Mouse (Mus musculus) lung, postnatal 0 days (tissue): Measurements from ENCODE around the gene Otp. TPM values are rescaled to one million over a fixed set of nuclear protein-coding genes. Genes with fewer than 3 reads are reported as not detected.

Experiments
- ATAC-seq: fragments of 200-750 bp; cut with Nextera tagmentation; 2 replicates; pipeline ENCODE4 v1.8.0; 2017; ENCODE audit warnings: moderate library complexity
- DNase-seq: peaks from one replicate; pipeline ENCODE4 v3.0.0-alpha.2; 2016; ENCODE audit warnings: low spot score
- H3K27ac ChIP-seq: fragments of 300-500 bp; sonication (generic); 2 replicates; pipeline ENCODE4 v1.5.1; 2014; ENCODE audit warnings: antibody characterized with exemption, mild to moderate bottlenecking, low read length, mixed read lengths
- H3K27me3 ChIP-seq: fragments of 300-500 bp; sonication (generic); replicated peaks from 2 replicates; pipeline ENCODE4 v1.6.1; 2014; ENCODE audit warnings: low read length, mixed read lengths; ENCODE audit not compliant: insufficient read depth
- H3K36me3 ChIP-seq: fragments of 300-500 bp; sonication (generic); 2 replicates; pipeline ENCODE4 v1.6.1; 2014; ENCODE audit warnings: low read length, mixed read lengths; ENCODE audit not compliant: insufficient read depth
- H3K4me1 ChIP-seq: fragments of 300-500 bp; sonication (generic); 2 replicates; pipeline ENCODE4 v1.6.1; 2014; ENCODE audit warnings: antibody characterized with exemption, low read depth, low read length, mixed read lengths; ENCODE audit not compliant: insufficient read depth
- H3K4me2 ChIP-seq: fragments of 300-500 bp; sonication (generic); replicated peaks from 2 replicates; pipeline ENCODE4 v1.6.1; 2014; ENCODE audit warnings: low read depth, mild to moderate bottlenecking, low read length, moderate library complexity, mixed read lengths
- H3K4me3 ChIP-seq: fragments of 300-500 bp; sonication (generic); 2 replicates; pipeline ENCODE4 v1.5.1; 2014; ENCODE audit warnings: low read depth, low read length
- H3K9ac ChIP-seq: fragments of 300-500 bp; sonication (generic); replicated peaks from 2 replicates; pipeline ENCODE4 v1.6.1; 2014; ENCODE audit warnings: low read depth, mild to moderate bottlenecking
- H3K9me3 ChIP-seq: fragments of 300-500 bp; sonication (generic); 2 replicates; pipeline ENCODE4 v1.6.1; 2016; ENCODE audit warnings: low read length, mixed read lengths
- CTCF ChIP-seq: IDR thresholded peaks from 2 replicates; pipeline ENCODE4 v1.5.1; 2016; ENCODE audit warnings: antibody characterized with exemption, mild to moderate bottlenecking
- EP300 ChIP-seq: IDR thresholded peaks from 2 replicates; pipeline ENCODE4 v1.6.1; 2016; ENCODE audit warnings: antibody characterized with exemption, mild to moderate bottlenecking, control low read depth
- WGBS: fragments of 180-500 bp; shearing (Covaris S2); extraction: QIAGEN DNeasy Blood & Tissue Kit; methylation state at CpG from one replicate; pipeline ENCODE4 v1.1.7; 2014; 5-methylcytosine and 5-hydroxymethylcytosine counted together
- polyA plus RNA-seq: library from polyadenylated mRNA; unstranded; fragments of >200 nt; fragmentation: Nextera tagmentation; extraction: Ambion mirVana; gene quantifications from 2 replicates; pipeline ENCODE4 v1.2.1, GENCODE M21; 2015

The Otp gene
- polyA plus RNA-seq, 1 experiment from 2014 or later, result not detected

DNA sequence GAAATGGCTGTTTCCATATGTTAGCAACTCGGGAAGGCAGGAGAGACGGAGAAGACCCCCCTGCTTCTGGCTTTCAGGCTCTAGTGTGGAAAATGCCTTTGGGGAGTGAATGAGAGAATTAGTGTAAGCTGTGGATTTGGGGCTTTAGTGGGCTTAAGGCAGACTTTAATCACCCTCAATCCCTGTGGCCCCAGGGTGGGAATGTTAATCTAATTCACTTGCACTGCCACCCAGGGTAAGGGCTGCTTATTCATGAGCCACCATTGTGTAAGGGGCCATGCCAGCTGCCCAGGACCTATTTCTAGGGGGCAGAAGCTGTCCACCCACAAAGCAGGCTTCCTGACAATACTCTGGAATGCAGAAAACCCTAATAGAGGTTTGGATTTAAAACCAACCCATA is 8.5 kb upstream of the Otp start:
- Histone ChIP-seq H3K27me3 (peaks cover 46% of the 10 kb centered on the region), H3K9ac (no peak overlapping the region), H3K36me3 (no peaks in the 10 kb centered on the region), H3K4me1 (no peaks in the 10 kb centered on the region), H3K27ac (no peak overlapping the region), H3K4me2 (no peak overlapping the region), H3K9me3 (no peaks in the 10 kb centered on the region), H3K4me3 (no peak overlapping the region)
- no peak for ATAC-seq
- WGBS, result 15% methylated on average over 2 of the region's 2 CpGs
- no peak for DNase-seq
- no peak for TF ChIP-seq EP300
- TF ChIP-seq CTCF, result no peak

DNA sequence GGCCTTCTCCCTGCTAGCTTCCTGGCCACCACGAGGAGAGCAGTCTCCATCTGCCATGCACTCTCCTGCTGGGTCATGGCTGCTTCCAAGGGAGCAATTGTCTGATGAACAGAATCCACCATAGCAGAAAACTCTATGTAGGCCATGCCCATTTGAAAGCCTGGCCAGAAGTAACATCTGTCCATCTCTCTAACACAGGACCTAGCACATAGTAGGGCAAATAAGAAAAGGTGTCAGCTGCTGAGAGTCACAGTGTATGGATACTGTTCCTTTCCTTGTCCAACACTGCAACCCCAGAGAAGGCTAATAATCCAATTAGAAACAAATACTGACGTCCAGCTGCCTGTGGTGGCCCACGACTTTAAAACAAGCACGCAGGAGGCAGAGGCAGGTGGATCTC is 7.6 kb upstream of the Otp start:
- Histone ChIP-seq H3K36me3 (no peaks in the 10 kb centered on the region), H3K27me3 (peaks cover 55% of the 10 kb centered on the region), H3K4me2 (no peak overlapping the region), H3K9me3 (no peaks in the 10 kb centered on the region), H3K4me3 (no peak overlapping the region), H3K4me1 (no peaks in the 10 kb centered on the region), H3K9ac (no peak overlapping the region), H3K27ac (no peak overlapping the region)
- WGBS, result 54% methylated on average over 4 of the region's 4 CpGs
- ATAC-seq, result no peak
- no peak for DNase-seq
- TF ChIP-seq CTCF, result no peak
- TF ChIP-seq EP300, result no peak

DNA sequence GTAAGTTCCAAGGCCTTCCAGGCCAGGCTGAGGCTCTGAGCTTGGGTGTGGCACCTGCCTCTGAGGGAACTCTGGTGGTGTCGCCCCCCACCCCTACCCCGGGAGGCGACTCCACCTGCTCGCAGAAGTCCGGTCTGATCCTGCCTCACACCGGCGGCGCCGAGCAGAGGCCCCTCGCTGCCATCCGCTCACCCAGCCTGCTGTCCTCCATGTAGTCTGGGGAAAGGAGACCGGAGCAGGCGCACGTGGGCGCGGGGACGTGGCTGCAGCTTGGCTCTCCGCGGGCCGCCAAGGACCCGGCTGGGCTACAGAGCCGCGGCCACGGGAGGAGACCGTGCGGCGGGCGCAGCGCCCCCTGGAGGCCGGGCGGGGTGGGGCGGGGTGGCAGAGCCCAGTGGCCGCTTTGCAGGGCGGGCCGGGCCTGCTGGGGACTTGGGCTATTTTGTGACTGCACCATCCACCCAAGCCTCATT is 6.9 kb upstream of the Otp start:
- DNase-seq (peak; percentile 59), ATAC-seq (peak; percentile 83)
- H3K36me3 ChIP-seq, result no peaks in the 10 kb centered on the region
- H3K4me3 ChIP-seq, result peak overlapping the region; percentile 14
- peak overlapping the region; percentile 36 for H3K4me2 ChIP-seq
- H3K4me1 ChIP-seq, result no peaks in the 10 kb centered on the region
- 1% methylated on average over 30 of the region's 35 CpGs for WGBS
- no peaks in the 10 kb centered on the region for H3K9me3 ChIP-seq
- H3K27ac ChIP-seq, result no peak overlapping the region
- peaks cover 60% of the 10 kb centered on the region for H3K27me3 ChIP-seq
- TF ChIP-seq CTCF, result peak; percentile 75
- no peak for TF ChIP-seq EP300
- H3K9ac ChIP-seq, result no peak overlapping the region

DNA sequence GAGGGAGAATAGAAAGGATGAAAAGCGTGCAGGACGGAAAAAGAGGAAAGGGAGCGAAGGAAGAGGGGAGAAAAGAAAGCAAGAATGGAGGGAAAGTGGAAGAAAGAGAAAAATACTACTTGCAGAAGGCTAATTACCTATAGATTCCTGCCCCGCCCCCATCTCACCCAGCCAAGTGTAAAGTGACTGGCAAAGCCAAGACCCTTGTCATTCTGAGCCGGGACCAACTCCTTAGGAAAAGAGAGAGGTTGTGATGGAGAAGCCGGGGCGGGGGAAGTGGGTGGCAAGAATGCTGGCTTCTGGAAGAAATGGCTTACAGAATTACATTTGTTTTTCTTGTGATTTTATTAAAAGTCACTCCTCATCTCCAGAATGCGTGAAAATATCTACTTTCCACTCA is 5.9 kb upstream of the Otp start:
- WGBS, result 5% methylated on average over 8 of the region's 8 CpGs
- Histone ChIP-seq H3K4me3 (peak overlapping the region; percentile 14; the same call in 1 of the 2 replicates), H3K9ac (no peak overlapping the region), H3K27ac (no peak overlapping the region), H3K36me3 (no peaks in the 10 kb centered on the region), H3K4me1 (no peaks in the 10 kb centered on the region), H3K9me3 (no peaks in the 10 kb centered on the region), H3K27me3 (peaks cover 66% of the 10 kb centered on the region), H3K4me2 (no peak overlapping the region)
- DNase-seq, result no peak
- ATAC-seq, result no peak
- TF ChIP-seq CTCF (no peak), EP300 (no peak)

DNA sequence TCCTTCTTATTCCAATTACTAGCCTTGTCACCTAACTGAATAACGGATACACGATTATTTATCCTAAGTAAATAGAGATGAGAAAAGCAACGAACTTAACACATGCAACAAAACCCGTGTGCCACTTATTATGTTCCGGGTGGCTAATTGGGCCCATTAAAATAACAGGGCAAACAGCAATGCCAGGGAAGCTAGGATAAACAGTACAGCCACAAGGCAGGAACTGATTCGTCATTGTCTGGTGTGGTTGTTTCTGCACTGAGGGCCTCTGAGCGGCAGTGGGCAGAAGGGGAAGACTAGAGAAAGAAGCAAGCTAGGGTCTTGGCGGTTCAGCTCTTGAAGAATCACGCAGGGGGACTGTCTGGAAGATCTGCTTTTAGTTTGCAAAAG is 5.3 kb upstream of the Otp start:
- Histone ChIP-seq H3K36me3 (no peaks in the 10 kb centered on the region), H3K4me1 (no peaks in the 10 kb centered on the region), H3K4me2 (no peak overlapping the region), H3K4me3 (no peak overlapping the region), H3K9ac (no peak overlapping the region), H3K27me3 (peaks cover 71% of the 10 kb centered on the region), H3K9me3 (no peaks in the 10 kb centered on the region), H3K27ac (no peak overlapping the region)
- no peak for DNase-seq
- 5% methylated on average over 9 of the region's 9 CpGs for WGBS
- ATAC-seq, result no peak
- TF ChIP-seq CTCF, result no peak
- TF ChIP-seq EP300, result no peak

DNA sequence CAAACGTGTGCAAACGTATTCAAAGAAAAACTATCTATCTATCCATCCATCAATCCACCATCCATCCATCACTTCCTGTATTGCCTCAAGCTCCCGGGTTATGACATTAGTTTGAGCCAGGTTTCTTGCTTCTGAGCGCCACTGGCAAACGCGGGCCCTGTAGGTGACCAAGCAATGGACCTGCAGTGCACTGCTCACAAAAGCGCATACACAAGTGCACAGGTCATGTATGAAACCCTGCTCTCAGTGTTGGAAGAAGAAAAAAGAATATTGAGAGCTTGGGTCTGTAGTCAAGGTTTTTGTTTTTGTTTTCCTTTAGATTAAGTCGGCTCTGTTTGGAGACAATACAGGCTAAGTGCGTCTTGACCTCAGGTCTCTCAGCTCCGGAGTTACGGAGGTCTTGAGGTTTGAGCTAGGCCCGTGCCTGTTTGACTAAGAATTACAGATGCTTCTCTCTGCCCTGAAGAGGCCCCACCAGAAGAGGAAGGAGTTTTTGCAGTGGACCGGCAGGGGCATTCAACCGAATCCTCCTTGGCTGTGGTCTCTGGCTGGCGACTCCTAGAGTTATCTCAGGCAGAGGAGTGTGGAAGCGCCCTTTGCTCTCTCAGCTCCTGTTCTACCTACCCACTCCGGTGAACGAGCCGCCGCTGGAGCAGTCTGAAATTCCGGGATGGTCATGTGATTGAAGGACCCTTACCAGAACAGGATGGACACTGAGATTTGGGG is 4.8 kb upstream of the Otp start:
- Histone ChIP-seq H3K4me1 (no peaks in the 10 kb centered on the region), H3K9me3 (no peaks in the 10 kb centered on the region), H3K4me2 (no peak overlapping the region), H3K36me3 (no peaks in the 10 kb centered on the region), H3K27me3 (peaks cover 77% of the 10 kb centered on the region), H3K27ac (no peak overlapping the region), H3K9ac (no peak overlapping the region), H3K4me3 (no peak overlapping the region)
- no peak for TF ChIP-seq CTCF
- TF ChIP-seq EP300, result no peak
- ATAC-seq, result no peak
- WGBS, result 2% methylated on average over 21 of the region's 21 CpGs
- DNase-seq, result no peak
